Mouse (Mus musculus): Measurements from ENCODE around the gene Dnah6.

DNA sequence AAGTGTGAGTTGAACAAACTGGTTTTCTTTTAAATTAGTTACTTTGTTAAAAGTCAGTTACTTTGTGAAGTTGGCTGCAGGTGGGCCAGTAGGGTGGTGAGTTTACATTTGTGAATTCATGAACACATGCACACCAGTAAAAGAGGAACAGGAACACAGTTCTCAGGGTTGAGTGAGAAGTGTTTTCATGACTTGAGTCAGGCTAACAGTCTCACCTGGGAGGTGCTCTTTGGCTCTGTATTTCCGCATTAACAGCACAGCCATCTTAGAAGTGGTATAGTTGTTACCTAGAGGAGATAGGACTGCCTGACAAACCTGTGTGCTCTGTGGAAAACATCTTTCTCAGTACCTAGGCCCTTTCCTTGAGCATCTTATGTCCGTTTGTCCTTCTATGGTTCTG lies 31.6 kb upstream of the Dnah6 start:
- peak; percentile 56; the same call in 1 of the 2 replicates for TF ChIP-seq MYC (IDR thresholded peaks at IDR 0.05; ENCODE audit: low read depth, low read length)
- TF ChIP-seq CTCF (conservative IDR thresholded peaks at IDR 0.05 in 1 of 2, IDR thresholded peaks at IDR 0.05 in 1 of 2; ENCODE audit: low read depth in 2 of 2, low read length in 2 of 2): no peak
